Mouse (Mus musculus) ES-Bruce4 (cell line): ENCODE results near the gene Ttc28.

Experiments
- CTCF ChIP-seq: IDR thresholded peaks from one replicate; pipeline ENCODE4 v1.8.1; 2011; ENCODE audit warnings: low read depth, low read length
- POLR2A ChIP-seq: IDR thresholded peaks from one replicate; pipeline ENCODE4 v1.8.1; 2011; ENCODE audit warnings: low read length; ENCODE audit not compliant: insufficient read depth

GRCm38 (mm10) chr5:110873160-110873559 is 6.4 kb upstream of the Ttc28 start:
- TF ChIP-seq POLR2A = no peak
- TF ChIP-seq CTCF = no peak
